Mouse (Mus musculus): ENCODE data around the gene Tgfbrap1. TPM values are rescaled to one million over a fixed set of nuclear protein-coding genes. Genes with fewer than 3 reads are reported as not detected.

The Tgfbrap1 gene
- total RNA-seq, 2 experiments from 2014 or later: 39.3 to 43.4 TPM

GRCm38 (mm10) chr1:43092056-43093015, 6.1 kb downstream of the Tgfbrap1 start:
- peak overlapping the region; percentile 96 for H3K27ac ChIP-seq
- intact Hi-C loops (cut with DNase I): no loop called here
- DNase-seq (ENCODE audit: extremely low spot score in 1 of 2, low spot score in 2 of 2): peak; percentile 73
- TF ChIP-seq CTCF (IDR thresholded peaks at IDR 0.05): no peak
- peak overlapping the region; percentile 94 for H3K4me3 ChIP-seq

DNA sequence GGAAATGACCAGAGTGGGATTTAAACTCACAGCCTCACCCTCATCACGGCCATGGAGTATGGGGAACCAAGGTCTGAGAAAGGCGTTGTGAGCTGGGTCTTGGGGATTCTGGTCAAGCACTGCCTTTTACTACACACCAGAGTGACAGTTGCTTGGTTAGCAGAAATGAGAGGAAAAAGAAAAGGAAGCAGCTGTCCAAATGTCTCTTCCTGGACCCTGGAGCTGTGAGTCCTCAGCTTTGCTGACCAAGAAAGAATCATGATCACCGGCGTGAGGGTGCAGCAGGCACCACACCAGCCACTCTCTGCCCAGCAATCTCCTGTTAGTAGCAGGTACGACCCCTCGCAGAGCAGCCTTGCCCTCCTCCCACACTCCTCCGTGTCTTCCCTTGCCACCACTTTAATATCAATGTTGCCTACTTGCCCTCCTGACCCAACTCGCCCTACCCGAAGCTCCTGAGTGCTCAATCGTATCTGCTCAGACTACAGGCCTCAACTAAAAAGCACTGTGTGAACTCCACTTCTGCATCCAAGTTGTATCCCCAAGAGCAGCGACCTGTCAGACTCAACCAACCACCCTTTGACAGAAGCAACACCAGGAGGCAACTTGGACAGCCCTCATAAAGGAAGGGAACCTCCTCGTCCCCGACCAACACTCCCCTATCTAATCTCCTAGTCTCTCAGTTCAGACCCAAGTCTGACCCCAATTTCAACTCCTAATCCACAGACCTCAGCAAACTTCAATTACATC, 7.0 kb downstream of the Tgfbrap1 start:
- intact Hi-C loops (cut with DNase I): no loop called here

GRCm38 (mm10) chr1:43090418-43090817, 8.0 kb downstream of the Tgfbrap1 start:
- intact Hi-C loops (cut with DNase I): no loop called here
- no peak for DNase-seq (ENCODE audit: extremely low spot score in 1 of 2, low spot score in 2 of 2)
- no peak for TF ChIP-seq CTCF (IDR thresholded peaks at IDR 0.05)
- Histone ChIP-seq H3K27ac (0 out of 2 replicates have a peak overlapping the region, but pooled peaks have one; percentile 3), H3K4me3 (no peak overlapping the region)

More for the DNA sequence above, 7.0 kb downstream of the Tgfbrap1 start:
- Histone ChIP-seq H3K4me3 (peak overlapping the region; percentile 94), H3K27ac (peak overlapping the region; percentile 91)
- no peak for TF ChIP-seq CTCF (IDR thresholded peaks at IDR 0.05)
- no peak for DNase-seq (ENCODE audit: extremely low spot score in 1 of 2, low spot score in 2 of 2)

DNA sequence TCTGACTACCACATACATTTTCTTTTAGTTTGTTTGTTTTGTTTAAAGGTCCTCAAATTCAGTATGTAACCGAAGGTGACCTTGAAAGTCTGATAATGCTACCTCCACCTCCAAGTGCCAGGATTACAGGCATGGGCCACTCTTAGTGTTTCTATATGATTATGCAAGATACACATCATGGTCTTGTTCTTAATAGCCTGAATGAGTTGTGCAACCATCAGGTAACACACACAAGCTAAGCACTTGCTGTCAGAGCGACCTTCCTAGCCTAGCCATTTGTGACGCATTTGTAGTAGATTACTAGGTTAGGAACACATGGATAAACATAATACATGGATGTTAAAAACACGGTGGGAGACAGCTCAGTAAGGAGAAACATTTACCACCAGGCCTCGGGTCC, 15.5 kb downstream of the Tgfbrap1 start:
- TF ChIP-seq CTCF (IDR thresholded peaks at IDR 0.05): no peak
- intact Hi-C loops (cut with DNase I): no loop called here
- Histone ChIP-seq H3K27ac (no peak overlapping the region), H3K4me3 (no peak overlapping the region)
- no peak for DNase-seq (ENCODE audit: extremely low spot score in 1 of 2, low spot score in 2 of 2)

- DNase-seq (ENCODE audit: extremely low spot score in 1 of 2, low spot score in 2 of 2): no peak
- Histone ChIP-seq H3K4me3 (no peak overlapping the region), H3K27ac (no peak overlapping the region)
- intact Hi-C loops (cut with DNase I): no loop called here
- no peak for TF ChIP-seq CTCF (IDR thresholded peaks at IDR 0.05)
These were observed 20.3 kb downstream of the Tgfbrap1 start for GRCm38 (mm10) chr1:43078124-43078523.

GRCm38 (mm10) chr1:43074791-43075190, 23.6 kb downstream of the Tgfbrap1 start:
- no peak for TF ChIP-seq CTCF (IDR thresholded peaks at IDR 0.05)
- DNase-seq (ENCODE audit: extremely low spot score in 1 of 2, low spot score in 2 of 2): no peak

DNA sequence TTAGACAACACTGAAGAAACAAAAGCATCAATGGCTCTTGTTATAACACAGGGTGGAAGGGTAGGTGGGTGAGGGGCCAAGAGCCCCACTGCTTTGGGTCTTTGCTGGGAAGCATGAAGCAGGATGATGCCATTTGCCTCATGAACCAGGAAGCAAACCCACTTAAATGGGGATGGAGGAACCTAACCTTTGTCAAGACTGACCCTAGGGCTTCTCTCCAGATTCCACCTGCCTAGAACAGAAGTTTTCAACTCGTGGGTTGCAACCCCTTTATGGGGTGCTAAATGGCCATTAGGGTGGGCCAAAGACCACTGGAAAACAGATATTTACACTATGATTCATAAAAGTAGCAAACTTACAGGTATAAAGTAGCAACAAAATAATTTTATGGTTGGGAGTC, 25.9 kb downstream of the Tgfbrap1 start:
- H3K4me3 ChIP-seq: no peak overlapping the region
- no peak for DNase-seq (ENCODE audit: extremely low spot score in 1 of 2, low spot score in 2 of 2)
- H3K27ac ChIP-seq: no peak overlapping the region
- intact Hi-C loops (cut with DNase I): no loop called here
- no peak for TF ChIP-seq CTCF (IDR thresholded peaks at IDR 0.05)

More at GRCm38 (mm10) chr1:43074791-43075190, 23.6 kb downstream of the Tgfbrap1 start:
- H3K4me3 ChIP-seq: no peak overlapping the region
- H3K27ac ChIP-seq: no peak overlapping the region
- intact Hi-C loops (cut with DNase I): no loop called here

GRCm38 (mm10) chr1:43072028-43072427, 26.4 kb downstream of the Tgfbrap1 start:
- intact Hi-C loops (cut with DNase I): no loop called here
- no peak overlapping the region for H3K27ac ChIP-seq
- no peak for TF ChIP-seq CTCF (IDR thresholded peaks at IDR 0.05)
- no peak for DNase-seq (ENCODE audit: extremely low spot score in 1 of 2, low spot score in 2 of 2)
- H3K4me3 ChIP-seq: no peak overlapping the region

DNA sequence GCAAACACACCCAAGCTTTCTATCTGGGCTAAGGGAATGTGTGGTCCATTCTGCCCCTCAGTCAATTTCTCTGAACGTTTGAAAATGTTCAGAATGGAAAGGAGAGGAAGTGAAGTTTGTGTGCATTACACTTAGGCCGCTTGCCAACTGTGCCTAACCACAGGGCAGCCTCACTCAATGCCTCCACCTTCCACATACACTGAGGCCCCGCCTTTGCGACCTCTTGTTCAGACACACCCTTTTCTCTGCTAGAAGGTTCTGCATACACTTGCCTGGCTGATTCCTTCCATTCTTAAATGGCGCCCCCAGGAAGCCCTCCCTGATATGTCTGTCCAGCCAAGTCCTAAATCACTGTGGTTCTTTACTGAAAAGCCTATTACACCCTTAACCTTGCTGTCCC, 27.7 kb downstream of the Tgfbrap1 start:
- no peak for TF ChIP-seq CTCF (IDR thresholded peaks at IDR 0.05)
- intact Hi-C loops (cut with DNase I): no loop called here
- Histone ChIP-seq H3K27ac (no peak overlapping the region), H3K4me3 (no peak overlapping the region)
- no peak for DNase-seq (ENCODE audit: extremely low spot score in 1 of 2, low spot score in 2 of 2)

DNA sequence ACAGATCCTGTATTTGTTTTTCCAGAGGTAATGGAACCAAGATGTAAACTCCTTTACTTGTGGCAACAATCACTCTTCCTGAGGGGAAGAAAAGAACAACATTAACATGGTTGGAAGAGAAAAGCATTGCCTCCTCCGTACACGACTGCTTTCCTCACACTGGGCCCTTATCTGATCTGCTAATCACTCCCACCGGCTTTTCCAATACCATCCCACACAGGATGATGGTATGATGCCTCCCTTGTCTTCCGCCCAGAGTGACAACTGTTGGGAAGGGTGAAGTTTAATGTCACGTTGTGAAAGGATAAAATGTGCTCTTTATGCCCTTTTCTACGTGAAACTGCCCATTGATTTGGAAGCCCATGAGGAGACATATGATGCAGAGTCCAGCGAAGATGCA, 30.9 kb downstream of the Tgfbrap1 start:
- no peak for TF ChIP-seq CTCF (IDR thresholded peaks at IDR 0.05)

GRCm38 (mm10) chr1:43066573-43066972, 31.9 kb downstream of the Tgfbrap1 start:
- H3K27ac ChIP-seq: no peak overlapping the region
- no peak for TF ChIP-seq CTCF (IDR thresholded peaks at IDR 0.05)
- no peak overlapping the region for H3K4me3 ChIP-seq
- no peak for DNase-seq (ENCODE audit: extremely low spot score in 1 of 2, low spot score in 2 of 2)
- intact Hi-C loops (cut with DNase I): loop anchor here (1.0 kb wide), 1 partner anchor 151 kb away; no protein-coding TSS in a partner anchor

More for the DNA sequence above, 30.9 kb downstream of the Tgfbrap1 start:
- intact Hi-C loops (cut with DNase I): no loop called here
- no peak overlapping the region for H3K4me3 ChIP-seq
- DNase-seq (ENCODE audit: extremely low spot score in 1 of 2, low spot score in 2 of 2): no peak
- no peak overlapping the region for H3K27ac ChIP-seq

Measured in left cerebral cortex, adult 2 months (tissue).